Mouse (Mus musculus) spleen, adult 12 weeks (tissue): Measurements from ENCODE around the gene Gm10142.
"Not testable (repeated sequence)": the region's sequence is repeated elsewhere in the genome, so short reads cannot be mapped to it uniquely, and the experiment has no call there.

ENCODE experiments used
- DNase-seq: peaks from one replicate; pipeline ENCODE4 v3.0.0; 2022; ENCODE audit warnings: low spot score

The Gm10142 gene

GRCm38 (mm10) chr10:77715507-77715906 is at the start of gene Gm10142:
Gene Gm10142, plus strand, starts transcription at chr10:77715807.
- no peak for DNase-seq

- DNase-seq: no peak
Measured at GRCm38 (mm10) chr10:77666342-77666741, 49.3 kb upstream of the Gm10142 start.

- DNase-seq: no peak
Measured at GRCm38 (mm10) chr10:77667402-77667801, 48.2 kb upstream of the Gm10142 start.

GRCm38 (mm10) chr10:77670710-77671109 is 44.9 kb upstream of the Gm10142 start:
- no peak for DNase-seq

- no peak for DNase-seq
Measured at GRCm38 (mm10) chr10:77671519-77671918, 44.1 kb upstream of the Gm10142 start.

- no peak for DNase-seq
Measured at GRCm38 (mm10) chr10:77673765-77674164, 41.8 kb upstream of the Gm10142 start.

GRCm38 (mm10) chr10:77677562-77677961 is 38.0 kb upstream of the Gm10142 start:
- no peak for DNase-seq

- no peak for DNase-seq
Measured at GRCm38 (mm10) chr10:77682994-77683393, 32.6 kb upstream of the Gm10142 start.

- no peak for DNase-seq
Measured at GRCm38 (mm10) chr10:77684181-77684580, 31.4 kb upstream of the Gm10142 start.

GRCm38 (mm10) chr10:77685895-77686664 is 29.5 kb upstream of the Gm10142 start, which contains the start of gene Tspear:
Gene Tspear, plus strand, starts transcription at chr10:77686569.
- no peak for DNase-seq

GRCm38 (mm10) chr10:77687021-77687420 is 28.6 kb upstream of the Gm10142 start:
- no peak for DNase-seq

- not testable (repeated sequence) for DNase-seq
Measured at GRCm38 (mm10) chr10:77690356-77690807, 25.2 kb upstream of the Gm10142 start, which contains the start of gene Gm19402. Gene Gm19402, minus strand, starts transcription at chr10:77690757.

GRCm38 (mm10) chr10:77697133-77697532 is 18.5 kb upstream of the Gm10142 start, which contains the start of gene Gm9508:
Gene Gm9508, minus strand, starts transcription at chr10:77697233.
- DNase-seq: no peak

- no peak for DNase-seq
Measured at GRCm38 (mm10) chr10:77706326-77706725, 9.3 kb upstream of the Gm10142 start, which contains the start of gene Gm10272. Gene Gm10272, plus strand, starts transcription at chr10:77706626.

- DNase-seq: no peak
Measured at GRCm38 (mm10) chr10:77709831-77710230, 5.8 kb upstream of the Gm10142 start.

- DNase-seq: not testable (repeated sequence)
Measured at GRCm38 (mm10) chr10:77711157-77711556, 4.5 kb upstream of the Gm10142 start, which contains the start of gene Gm10024. Gene Gm10024, plus strand, starts transcription at chr10:77711457.

GRCm38 (mm10) chr10:77713734-77714133 is 1.9 kb upstream of the Gm10142 start:
- DNase-seq: no peak

- DNase-seq: not testable (repeated sequence)
Measured at GRCm38 (mm10) chr10:77720299-77720698, 4.7 kb downstream of the Gm10142 start, which contains the start of gene Krtap12-1. Gene Krtap12-1, plus strand, starts transcription at chr10:77720599.

- no peak for DNase-seq
Measured at GRCm38 (mm10) chr10:77724855-77725254, 9.2 kb downstream of the Gm10142 start.

- no peak for DNase-seq
Measured at GRCm38 (mm10) chr10:77726186-77726585, 10.6 kb downstream of the Gm10142 start, which contains the start of gene Gm10100. Gene Gm10100, plus strand, starts transcription at chr10:77726486.

GRCm38 (mm10) chr10:77728280-77728679 is 12.7 kb downstream of the Gm10142 start:
- no peak for DNase-seq

GRCm38 (mm10) chr10:77729241-77729640 is 13.6 kb downstream of the Gm10142 start:
- DNase-seq: no peak

GRCm38 (mm10) chr10:77735928-77736327 is 20.3 kb downstream of the Gm10142 start:
- no peak for DNase-seq
